Mouse (Mus musculus): Measurements from ENCODE around the gene Atp8b4.

GRCm38 (mm10) chr2:126524271-126524670, 23.8 kb upstream of the Atp8b4 start:
- no peak for TF ChIP-seq EP300 (IDR thresholded peaks at IDR 0.05; ENCODE audit: insufficient read depth, low read depth, low read length)
- no peak for TF ChIP-seq CTCF (IDR thresholded peaks at IDR 0.05; ENCODE audit: low read depth, low read length)
- TF ChIP-seq POLR2A (IDR thresholded peaks at IDR 0.05; ENCODE audit: insufficient read depth, low read length): no peak

Measured in ES-Bruce4 (cell line).